Mouse (Mus musculus) heart, postnatal 14 days (tissue): ENCODE data around the gene Gm21209. TPM values are rescaled to one million over a fixed set of nuclear protein-coding genes. Genes with fewer than 3 reads are reported as not detected.
"Not testable (repeated sequence)": the region's sequence is repeated elsewhere in the genome, so short reads cannot be mapped to it uniquely, and the experiment has no call there.

Experiments
- DNase-seq, 2 experiments: peaks; one replicate each; pipeline ENCODE4 v3.0.0; 2021 to 2022
- intact Hi-C: fragments of 180-260 bp; cut with DNase I; formaldehyde crosslinking; loops from one replicate; pipeline ENCODE4 v1.15.1; 2025
- long read RNA-seq, 2 experiments: library from polyadenylated mRNA; stranded (forward); transcript quantifications; one replicate each; pipeline ENCODE4 v2.0.0; 2021
- total RNA-seq, 2 experiments: library from RNA; stranded (reverse); gene quantifications; 2 replicates each; pipeline ENCODE4 v1.2.3; 2021

Gm21209 gene
- total RNA-seq: not detected
- long read RNA-seq, experiment 1: 0 reads
- long read RNA-seq, experiment 2: 0 reads

DNA sequence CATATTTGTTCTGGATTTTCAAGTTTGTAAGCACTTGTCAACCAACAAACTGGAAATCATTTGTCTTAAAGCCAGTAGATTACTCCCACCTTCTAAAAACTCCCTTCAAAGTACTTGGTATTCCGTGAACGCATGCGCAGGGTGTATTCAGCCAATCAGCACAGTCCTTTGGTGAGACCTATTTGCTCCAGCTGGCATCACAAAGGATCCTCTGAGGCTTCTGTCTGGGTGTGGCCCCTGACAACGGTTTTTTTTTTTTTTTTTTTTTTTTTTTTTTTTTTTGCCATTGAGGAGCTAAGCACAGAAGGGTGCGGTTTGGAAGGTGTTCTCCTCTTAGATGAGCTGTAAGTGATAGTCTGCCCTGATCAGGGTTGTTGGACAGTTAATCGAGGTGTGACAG lies at the start of gene Gm21209:
Gm21209 (plus strand) TSS at position 301 of the 400 bp plus-strand sequence.
- intact Hi-C loops, DNase-seq: not testable (repeated sequence)
